Mouse (Mus musculus): ENCODE results near the gene AU021092. TPM values are rescaled to one million over a fixed set of nuclear protein-coding genes. Genes with fewer than 3 reads are reported as not detected.

AU021092 gene
- polyA plus RNA-seq, 1 experiment from 2014 or later: 3.2 TPM

GRCm38 (mm10) chr16:5205431-5205970, 16.6 kb downstream of the AU021092 start:
- WGBS: 90% methylated on average over 5 of the region's 5 CpGs
- no peak overlapping the region for H3K4me3 ChIP-seq

DNA sequence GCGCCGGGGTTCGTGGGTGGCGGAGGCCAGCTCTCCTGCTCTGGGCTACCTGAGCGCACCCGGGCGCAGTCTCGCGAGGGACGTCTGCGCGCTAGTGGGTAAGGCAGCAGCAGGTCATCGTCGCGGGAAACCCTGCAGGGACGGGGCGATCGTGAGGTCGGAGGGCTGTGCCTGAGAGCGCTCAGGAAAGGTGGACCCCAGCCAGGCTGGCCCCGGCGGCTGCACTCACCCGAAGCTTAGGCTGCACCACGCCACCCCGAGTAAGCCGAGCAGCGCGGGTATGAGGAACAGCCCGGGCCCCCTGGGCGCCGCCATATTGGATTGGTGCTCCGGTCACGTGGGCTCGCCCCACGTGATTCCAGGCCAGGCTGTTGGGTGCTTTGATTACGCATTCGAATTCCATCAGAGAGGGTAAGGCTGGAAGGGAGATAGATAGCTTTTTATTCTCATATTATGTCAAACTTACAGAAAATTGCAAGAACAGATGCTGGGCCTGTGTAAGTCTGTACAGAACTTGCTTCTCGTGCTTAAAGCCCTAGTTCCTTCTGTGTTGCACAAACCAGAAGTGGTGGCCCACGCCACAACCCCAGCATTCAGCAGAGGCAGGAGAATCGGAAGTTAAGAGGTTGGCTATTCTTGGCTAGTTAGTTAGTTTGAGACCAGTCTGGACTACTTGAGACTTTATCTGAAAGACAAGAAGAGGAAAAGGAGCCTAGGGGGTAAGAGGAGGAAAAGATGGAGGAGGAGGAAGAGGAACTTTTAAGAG, 18.2 kb downstream of the AU021092 start, which contains the start of gene Nagpa:
Nagpa (minus strand) TSS at position 345 of the 766 bp plus-strand sequence.
- peak within 1 kb of the TSS; percentile 80 for H3K27ac ChIP-seq
- DNase-seq (ENCODE audit: low spot score): peak; percentile 87
- H3K9me3 ChIP-seq: no peaks in the 10 kb centered on the region
- H3K36me3 ChIP-seq: peaks cover 9% of the 10 kb centered on the region
- peaks cover 10% of the 10 kb centered on the region for H3K4me1 ChIP-seq (replicated peaks)
- peak within 1 kb of the TSS; percentile 92 for H3K4me3 ChIP-seq
- H3K27me3 ChIP-seq (ENCODE audit: insufficient read depth, poor library complexity, severe bottlenecking): peaks cover 4% of the 10 kb centered on the region
- 4% methylated on average over 40 of the region's 40 CpGs for WGBS

More at GRCm38 (mm10) chr16:5205431-5205970, 16.6 kb downstream of the AU021092 start:
- no peak for DNase-seq (ENCODE audit: low spot score)
- Histone ChIP-seq H3K4me1 (replicated peaks) (peaks cover 10% of the 10 kb centered on the region), H3K27me3 (ENCODE audit: insufficient read depth, poor library complexity, severe bottlenecking) (peaks cover 4% of the 10 kb centered on the region), H3K36me3 (no peaks in the 10 kb centered on the region), H3K9me3 (no peaks in the 10 kb centered on the region), H3K27ac (no peak overlapping the region)

DNA sequence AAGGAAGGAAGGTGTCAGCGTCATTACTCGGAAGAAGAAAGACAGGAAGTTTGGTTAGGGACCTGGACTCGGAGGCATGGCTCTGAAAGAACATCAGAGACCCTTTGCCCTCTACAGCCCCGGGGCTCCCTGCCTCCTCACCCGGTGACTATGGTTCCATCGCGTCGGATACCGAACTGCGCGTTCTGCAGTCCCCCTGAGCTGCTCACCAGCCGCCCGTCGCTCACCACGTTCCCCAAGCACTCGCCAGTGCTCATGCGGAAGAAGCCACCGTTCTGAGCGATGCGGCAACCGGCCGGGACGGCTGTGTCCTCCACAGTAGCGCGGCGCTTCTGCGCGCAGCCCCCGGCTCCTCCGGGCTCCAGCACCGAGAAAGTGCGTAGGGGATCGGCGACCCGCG, 18.9 kb downstream of the AU021092 start:
- no peaks in the 10 kb centered on the region for H3K9me3 ChIP-seq
- no peak for DNase-seq (ENCODE audit: low spot score)
- peak overlapping the region; percentile 80 for H3K27ac ChIP-seq
- peaks cover 15% of the 10 kb centered on the region for H3K36me3 ChIP-seq
- H3K27me3 ChIP-seq (ENCODE audit: insufficient read depth, poor library complexity, severe bottlenecking): peaks cover 4% of the 10 kb centered on the region; the same call in 1 of the 2 replicates
- H3K4me1 ChIP-seq (replicated peaks): peaks cover 10% of the 10 kb centered on the region
- H3K4me3 ChIP-seq: peak overlapping the region; percentile 92
- WGBS: 2% methylated on average over 36 of the region's 36 CpGs

DNA sequence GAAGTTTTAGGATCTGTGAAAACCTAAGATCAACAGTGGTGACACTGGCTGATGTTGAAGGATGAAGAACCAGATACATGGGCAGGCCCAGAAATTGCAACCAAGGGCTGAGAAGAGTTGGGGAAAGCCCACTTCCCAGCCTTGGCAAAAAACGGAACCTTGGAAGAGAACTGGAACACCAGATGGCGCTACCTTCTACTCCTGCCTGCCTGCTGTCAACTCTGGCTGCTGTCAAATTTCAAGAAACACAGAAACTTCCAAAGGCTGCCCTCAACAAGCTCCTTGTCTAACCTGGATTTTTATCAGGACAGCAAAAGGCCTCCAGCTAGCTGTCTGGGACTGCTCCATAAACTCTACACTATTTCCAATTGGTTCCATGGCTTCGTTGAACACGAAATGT, 19.4 kb downstream of the AU021092 start:
- peaks cover 17% of the 10 kb centered on the region for H3K36me3 ChIP-seq
- H3K9me3 ChIP-seq: no peaks in the 10 kb centered on the region
- peak overlapping the region; percentile 92 for H3K4me3 ChIP-seq
- H3K4me1 ChIP-seq (replicated peaks): peaks cover 10% of the 10 kb centered on the region
- peak; percentile 38 for DNase-seq (ENCODE audit: low spot score)
- peaks cover 4% of the 10 kb centered on the region; the same call in 1 of the 2 replicates for H3K27me3 ChIP-seq (ENCODE audit: insufficient read depth, poor library complexity, severe bottlenecking)
- 14% methylated on average over 4 of the region's 4 CpGs for WGBS
- no peak overlapping the region for H3K27ac ChIP-seq

- peak; percentile 47 for DNase-seq (ENCODE audit: low spot score)
- H3K4me1 ChIP-seq (replicated peaks): no peaks in the 10 kb centered on the region
- no peaks in the 10 kb centered on the region for H3K27me3 ChIP-seq (ENCODE audit: insufficient read depth, poor library complexity, severe bottlenecking)
- WGBS: 24% methylated on average over 6 of the region's 6 CpGs
- H3K4me3 ChIP-seq: no peak overlapping the region
- no peaks in the 10 kb centered on the region for H3K9me3 ChIP-seq
- H3K36me3 ChIP-seq: peaks cover 23% of the 10 kb centered on the region
- H3K27ac ChIP-seq: no peak overlapping the region
Measured at GRCm38 (mm10) chr16:5195080-5195479, 27.0 kb downstream of the AU021092 start.

DNA sequence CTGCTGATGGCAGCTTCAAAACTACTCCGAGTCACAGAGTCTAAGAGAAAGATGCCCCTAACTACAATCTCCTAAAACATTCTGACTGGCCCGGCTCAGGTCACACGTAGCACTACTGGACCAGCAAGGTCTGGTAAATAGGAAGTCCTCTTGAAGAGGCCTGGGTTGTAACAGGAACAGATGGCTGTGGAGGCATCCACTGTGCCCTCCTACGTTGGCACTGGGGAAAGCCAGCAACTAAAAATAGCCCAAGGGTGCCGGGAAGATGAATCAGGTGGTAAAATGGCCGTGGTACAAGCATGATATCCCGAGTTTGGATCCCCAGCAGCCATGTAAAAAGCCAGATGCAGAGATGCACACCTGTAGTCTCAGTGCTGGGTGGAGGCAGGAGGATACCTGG, 35.9 kb downstream of the AU021092 start:
- Histone ChIP-seq H3K27ac (no peak overlapping the region), H3K27me3 (ENCODE audit: insufficient read depth, poor library complexity, severe bottlenecking) (no peaks in the 10 kb centered on the region; the same call in 1 of the 2 replicates), H3K36me3 (no peaks in the 10 kb centered on the region), H3K9me3 (no peaks in the 10 kb centered on the region), H3K4me1 (replicated peaks) (peaks cover 5% of the 10 kb centered on the region; the same call in 1 of the 2 replicates), H3K4me3 (no peak overlapping the region)
- WGBS: 79% methylated on average over 7 of the region's 7 CpGs
- no peak for DNase-seq (ENCODE audit: low spot score)

- Histone ChIP-seq H3K27me3 (ENCODE audit: insufficient read depth, poor library complexity, severe bottlenecking) (no peaks in the 10 kb centered on the region; the same call in 1 of the 2 replicates), H3K36me3 (no peaks in the 10 kb centered on the region), H3K27ac (no peak overlapping the region), H3K4me1 (replicated peaks) (peaks cover 5% of the 10 kb centered on the region; the same call in 1 of the 2 replicates), H3K9me3 (no peaks in the 10 kb centered on the region), H3K4me3 (no peak overlapping the region)
- 70% methylated on average over 7 of the region's 7 CpGs for WGBS
- no peak for DNase-seq (ENCODE audit: low spot score)
Measured at GRCm38 (mm10) chr16:5185691-5186090, 36.4 kb downstream of the AU021092 start.

DNA sequence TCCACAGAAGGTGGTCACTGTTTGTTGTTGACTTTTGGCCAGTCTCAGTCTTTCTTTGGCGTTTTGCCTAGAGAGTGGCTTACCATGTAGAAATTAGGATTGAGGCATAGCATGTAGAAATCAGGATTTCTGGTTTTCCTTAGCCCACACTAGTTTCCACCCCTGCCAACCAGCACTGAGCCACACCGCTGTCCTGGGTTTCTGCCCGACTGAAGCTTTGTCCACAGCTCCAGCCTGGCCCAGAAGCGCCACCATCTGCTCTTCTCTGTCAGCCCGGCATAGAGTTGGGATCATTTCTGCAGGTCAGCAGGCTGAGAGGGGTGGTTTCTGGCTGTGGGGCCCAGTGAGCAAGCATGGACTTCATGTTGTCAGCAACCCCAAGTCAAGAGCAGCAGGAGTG, 37.1 kb downstream of the AU021092 start:
- no peak overlapping the region for H3K27ac ChIP-seq
- peaks cover 5% of the 10 kb centered on the region; the same call in 1 of the 2 replicates for H3K4me1 ChIP-seq (replicated peaks)
- WGBS: 86% methylated on average over 5 of the region's 5 CpGs
- no peaks in the 10 kb centered on the region; the same call in 1 of the 2 replicates for H3K27me3 ChIP-seq (ENCODE audit: insufficient read depth, poor library complexity, severe bottlenecking)
- H3K4me3 ChIP-seq: no peak overlapping the region
- no peaks in the 10 kb centered on the region for H3K36me3 ChIP-seq
- DNase-seq (ENCODE audit: low spot score): no peak
- H3K9me3 ChIP-seq: no peaks in the 10 kb centered on the region

DNA sequence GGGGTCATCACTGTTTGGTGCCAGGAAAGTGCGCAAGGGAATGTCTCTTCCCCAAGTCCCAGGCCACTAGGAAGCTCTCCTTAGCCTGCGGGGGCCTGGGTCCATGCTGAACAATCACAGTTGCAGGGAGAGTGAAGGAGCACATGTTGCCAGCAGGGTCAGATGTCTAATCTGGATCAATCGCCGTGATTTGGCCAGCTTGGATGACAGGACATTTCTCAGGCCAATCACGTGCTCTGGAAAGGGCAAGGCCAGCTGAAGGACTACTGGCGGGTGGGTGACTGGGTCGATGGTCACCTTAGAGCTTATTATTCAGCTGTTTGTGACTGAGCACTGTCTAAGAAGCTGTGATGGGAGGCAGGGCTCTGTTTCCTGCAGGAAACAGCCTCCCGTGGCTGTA, 38.0 kb downstream of the AU021092 start:
- H3K36me3 ChIP-seq: no peaks in the 10 kb centered on the region
- WGBS: 65% methylated on average over 8 of the region's 8 CpGs
- no peak overlapping the region for H3K27ac ChIP-seq
- no peak for DNase-seq (ENCODE audit: low spot score)
- no peaks in the 10 kb centered on the region for H3K9me3 ChIP-seq
- H3K27me3 ChIP-seq (ENCODE audit: insufficient read depth, poor library complexity, severe bottlenecking): no peaks in the 10 kb centered on the region
- H3K4me3 ChIP-seq: no peak overlapping the region
- H3K4me1 ChIP-seq (replicated peaks): peaks cover 5% of the 10 kb centered on the region; the same call in 1 of the 2 replicates

- Histone ChIP-seq H3K9me3 (no peaks in the 10 kb centered on the region), H3K27ac (no peak overlapping the region), H3K4me3 (no peak overlapping the region), H3K4me1 (replicated peaks) (peaks cover 5% of the 10 kb centered on the region; the same call in 1 of the 2 replicates), H3K27me3 (ENCODE audit: insufficient read depth, poor library complexity, severe bottlenecking) (no peaks in the 10 kb centered on the region), H3K36me3 (no peaks in the 10 kb centered on the region)
- WGBS: 83% methylated on average over 18 of the region's 18 CpGs
- DNase-seq (ENCODE audit: low spot score): no peak
Measured at GRCm38 (mm10) chr16:5183310-5183975, 38.7 kb downstream of the AU021092 start.

DNA sequence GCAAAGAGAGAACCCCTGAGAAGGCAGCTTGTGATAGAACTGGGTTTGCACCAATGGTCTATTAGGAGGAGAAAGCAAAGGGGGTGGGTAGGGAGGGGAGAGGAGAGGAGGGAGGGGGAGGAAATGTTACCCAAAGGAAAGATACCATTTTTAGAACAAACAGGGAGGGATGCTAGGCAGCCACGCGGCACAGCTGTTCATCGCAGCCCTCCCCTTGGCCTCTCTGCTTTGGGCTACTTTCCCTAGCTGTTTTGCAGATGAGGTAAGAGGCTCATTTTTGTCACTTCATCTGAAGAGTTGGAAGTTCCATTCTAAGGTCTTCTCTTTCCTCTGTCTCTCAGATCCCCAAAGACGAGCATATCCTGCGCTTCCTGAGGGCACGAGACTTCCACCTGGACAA, 49.5 kb downstream of the AU021092 start:
- 94% methylated on average over 6 of the region's 6 CpGs for WGBS
- H3K4me3 ChIP-seq: no peak overlapping the region
- H3K27ac ChIP-seq: no peak overlapping the region
- DNase-seq (ENCODE audit: low spot score): no peak
- no peaks in the 10 kb centered on the region for H3K9me3 ChIP-seq
- H3K27me3 ChIP-seq (ENCODE audit: insufficient read depth, poor library complexity, severe bottlenecking): 0 out of 2 replicates have a peak, but pooled peaks cover 3% of the 10 kb centered on the region
- H3K4me1 ChIP-seq (replicated peaks): no peaks in the 10 kb centered on the region
- H3K36me3 ChIP-seq: no peaks in the 10 kb centered on the region

DNA sequence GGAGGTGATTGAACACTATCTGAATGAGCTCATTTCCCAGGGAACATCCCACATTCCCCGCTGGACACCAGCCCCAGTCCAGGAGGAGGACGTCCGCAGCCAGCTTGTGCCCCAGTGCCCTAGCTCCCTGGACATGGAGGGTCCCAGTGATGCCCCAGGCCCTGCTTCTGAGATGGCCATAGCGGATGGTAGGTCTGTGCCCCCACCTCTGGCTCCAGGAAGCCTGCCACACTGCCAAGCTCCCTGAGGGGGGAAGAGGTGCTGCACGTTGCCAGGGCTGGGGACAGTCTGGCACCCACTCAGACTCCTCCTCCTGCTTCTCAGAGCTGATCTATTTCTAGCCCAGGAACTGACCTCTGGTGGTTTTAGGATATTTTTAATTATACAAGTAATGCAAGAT, 53.3 kb downstream of the AU021092 start:
- Histone ChIP-seq H3K4me3 (no peak overlapping the region), H3K4me1 (replicated peaks) (0 out of 2 replicates have a peak, but pooled peaks cover 3% of the 10 kb centered on the region), H3K36me3 (no peaks in the 10 kb centered on the region), H3K27ac (no peak overlapping the region), H3K27me3 (ENCODE audit: insufficient read depth, poor library complexity, severe bottlenecking) (0 out of 2 replicates have a peak, but pooled peaks cover 3% of the 10 kb centered on the region), H3K9me3 (no peaks in the 10 kb centered on the region)
- DNase-seq (ENCODE audit: low spot score): no peak
- WGBS: 86% methylated on average over 5 of the region's 5 CpGs

Data from hindbrain, embryonic 10.5 days (tissue).